Mouse (Mus musculus) CH12.LX (cell line): ENCODE results near the gene Pkd2l1. TPM values are rescaled to one million over a fixed set of nuclear protein-coding genes. Genes with fewer than 3 reads are reported as not detected.

ENCODE experiments used
- DNase-seq: peaks from one replicate; pipeline ENCODE4 v3.0.0-alpha.2; 2013; ENCODE audit errors: extremely low read depth
- H3K27ac ChIP-seq: 2 replicates; pipeline ENCODE4 v1.5.1; 2012; ENCODE audit warnings: low read depth, mild to moderate bottlenecking, control low read depth, moderate library complexity; ENCODE audit not compliant: insufficient read depth
- H3K27me3 ChIP-seq: replicated peaks from 2 replicates; pipeline ENCODE3; 2012; ENCODE audit warnings: inconsistent platforms
- H3K36me3 ChIP-seq, 2 experiments: replicated peaks in 1 of 2; 2 replicates each; pipeline versions ENCODE3 to v1.6.1; 2012; ENCODE audit warnings: inconsistent platforms in 1 of 2, low read length in 1 of 2, mild to moderate bottlenecking in 1 of 2, mixed read lengths in 1 of 2, moderate library complexity in 1 of 2; ENCODE audit not compliant: control insufficient read depth in 1 of 2, insufficient read depth in 1 of 2
- H3K4me1 ChIP-seq, 2 experiments: 2 replicates each; pipeline ENCODE4 v1.6.1; 2012; ENCODE audit warnings: inconsistent platforms in 1 of 2, moderate library complexity in 1 of 2; ENCODE audit not compliant: insufficient read depth in 2 of 2, control insufficient read depth in 1 of 2
- H3K4me2 ChIP-seq: 2 replicates; pipeline ENCODE4 v1.6.1; 2012; ENCODE audit warnings: low read depth, mild to moderate bottlenecking, control low read depth; ENCODE audit not compliant: poor library complexity, insufficient read depth, severe bottlenecking
- H3K4me3 ChIP-seq, 3 experiments: fragments of 150-350 bp in 1 of 3; sonication (generic) in 1 of 3; replicated peaks in 1 of 3; 2 replicates each; pipeline versions ENCODE3 to v1.5.1; 2011 to 2012; ENCODE audit warnings: low read depth in 2 of 3, low read length in 2 of 3, mild to moderate bottlenecking in 2 of 3, moderate library complexity in 2 of 3, control low read depth in 1 of 3, improper control_type of control experiment in 1 of 3, inconsistent platforms in 1 of 3, mixed read lengths in 1 of 3; ENCODE audit not compliant: poor library complexity in 1 of 3
- H3K79me2 ChIP-seq: replicated peaks from 2 replicates; pipeline ENCODE4 v1.6.1; 2012; ENCODE audit warnings: mild to moderate bottlenecking, moderate library complexity; ENCODE audit not compliant: control insufficient read depth, poor library complexity, insufficient read depth, severe bottlenecking; ENCODE audit errors: extremely low read depth
- H3K9ac ChIP-seq: 2 replicates; pipeline ENCODE4 v1.6.1; 2012; ENCODE audit warnings: low read depth, mild to moderate bottlenecking, control low read depth, moderate library complexity; ENCODE audit not compliant: insufficient read depth
- H3K9me3 ChIP-seq: replicated peaks from 2 replicates; pipeline ENCODE3; 2012; ENCODE audit warnings: low read length, inconsistent platforms, mixed read lengths
- NRF1 ChIP-seq: IDR thresholded peaks from 2 replicates; pipeline ENCODE4 v1.6.1; 2014; ENCODE audit warnings: low read depth, mild to moderate bottlenecking, inconsistent platforms, low read length, improper control_type of control experiment, moderate library complexity
- dilution Hi-C: fragments of 300-500 bp; cut with MboI; formaldehyde crosslinking; loops from 2 replicates; pipeline ENCODE4 v1.14.3; 2020; ENCODE audit warnings: low sequenced_read_pairs; ENCODE audit not compliant: extremely low pct_unique_long_range_greater_than_20kb, extremely low pct_ligation_motif_present
- in situ Hi-C: fragments of 300-500 bp; cut with MboI; formaldehyde crosslinking; loops from 3 replicates; pipeline ENCODE4 v1.14.3; 2019; ENCODE audit warnings: low sequenced_read_pairs, low pct_ligation_motif_present, low pct_unique_long_range_greater_than_20kb, mixed read lengths
- polyA plus RNA-seq: library from polyadenylated mRNA; unstranded; fragments of >175 nt; gene quantifications from 2 replicates; pipeline ENCODE4 v1.2.1, GENCODE M21; 2012; ENCODE audit warnings: low read depth; ENCODE audit not compliant: insufficient read length
- total RNA-seq, 2 experiments: library from RNA; depleted of rRNA; stranded (reverse); fragments of 300-350 nt in 1 of 2; fragments of >200 nt in 1 of 2; gene quantifications; 2 replicates each; pipeline ENCODE4 v1.2.3; 2012 to 2014

The Pkd2l1 gene
- total and polyA plus RNA-seq, 3 experiments: 0.04 to 0.07 TPM; not detected in 1

GRCm38 (mm10) chr19:44100840-44101239 lies 91.4 kb downstream of the Pkd2l1 start:
- peaks cover 3% of the 10 kb centered on the region for H3K9me3 ChIP-seq
- no peak overlapping the region for H3K27ac ChIP-seq
- in situ Hi-C loops (no loop called here), dilution Hi-C loops (no loop called here)
- no peak for TF ChIP-seq NRF1
- DNase-seq: no peak
- H3K79me2 ChIP-seq: peaks cover 28% of the 10 kb centered on the region
- H3K9ac ChIP-seq: no peak overlapping the region
- peaks cover 3 to 18% of the 10 kb centered on the region in 2 experiments for H3K4me1 ChIP-seq
- no peak overlapping the region for H3K4me2 ChIP-seq
- no peak overlapping the region for H3K4me3 ChIP-seq
- no peaks in the 10 kb centered on the region for H3K27me3 ChIP-seq
- H3K36me3 ChIP-seq: peaks cover 30 to 66% of the 10 kb centered on the region in 2 experiments

Other genes with a start within 250 kb of the Pkd2l1 start
- gene Cpn1, start 205.9 kb downstream of the Pkd2l1 start, total RNA-seq (2012; rRNA removed): 0.13 and 0.17 TPM in 2 replicates
- gene Cpn1, start 205.9 kb downstream of the Pkd2l1 start, total RNA-seq (2014; rRNA removed): 0.34 and 0.45 TPM in 2 replicates
- gene Cpn1, start 205.9 kb downstream of the Pkd2l1 start, polyA plus RNA-seq: 0.83 and 1.0 TPM in 2 replicates
- not detected in 2 replicates for gene Cyp2c23, start 163.2 kb downstream of the Pkd2l1 start, total RNA-seq (2012; rRNA removed)
- 0.13 TPM in 1 of 2 replicates, not detected in the other for gene Cyp2c23, start 163.2 kb downstream of the Pkd2l1 start, total RNA-seq (2014; rRNA removed)
- 0.11 and 0.12 TPM in 2 replicates for gene Cyp2c23, start 163.2 kb downstream of the Pkd2l1 start, polyA plus RNA-seq
- gene Erlin1, start 122.7 kb downstream of the Pkd2l1 start, total RNA-seq (2012; rRNA removed): 9.3 and 9.7 TPM in 2 replicates
- 26.6 TPM in 2 replicates for gene Erlin1, start 122.7 kb downstream of the Pkd2l1 start, total RNA-seq (2014; rRNA removed)
- 22.7 and 25.9 TPM in 2 replicates for gene Erlin1, start 122.7 kb downstream of the Pkd2l1 start, polyA plus RNA-seq
- 36.4 and 36.9 TPM in 2 replicates for gene Chuk, start 85.0 kb downstream of the Pkd2l1 start, total RNA-seq (2012; rRNA removed)
- gene Chuk, start 85.0 kb downstream of the Pkd2l1 start, total RNA-seq (2014; rRNA removed): 82.4 and 102 TPM in 2 replicates
- gene Chuk, start 85.0 kb downstream of the Pkd2l1 start, polyA plus RNA-seq: 40.6 and 42.7 TPM in 2 replicates
- gene Cwf19l1, start 56.6 kb downstream of the Pkd2l1 start, total RNA-seq (2012; rRNA removed): 11.0 and 15.2 TPM in 2 replicates
- 27.8 and 30.4 TPM in 2 replicates for gene Cwf19l1, start 56.6 kb downstream of the Pkd2l1 start, total RNA-seq (2014; rRNA removed)
- gene Cwf19l1, start 56.6 kb downstream of the Pkd2l1 start, polyA plus RNA-seq: 45.0 and 45.9 TPM in 2 replicates
- gene Bloc1s2, start 46.0 kb downstream of the Pkd2l1 start, total RNA-seq (2012; rRNA removed): 115 and 117 TPM in 2 replicates
- 92.4 and 107 TPM in 2 replicates for gene Bloc1s2, start 46.0 kb downstream of the Pkd2l1 start, total RNA-seq (2014; rRNA removed)
- gene Bloc1s2, start 46.0 kb downstream of the Pkd2l1 start, polyA plus RNA-seq: 96.3 and 101 TPM in 2 replicates
- gene Scd3, start 10.8 kb upstream of the Pkd2l1 start, total RNA-seq (2012; rRNA removed): 0.04 TPM in 1 of 2 replicates, not detected in the other
- gene Scd3, start 10.8 kb upstream of the Pkd2l1 start, total RNA-seq (2014; rRNA removed): not detected in 2 replicates
- 0.11 TPM in 1 of 2 replicates, not detected in the other for gene Scd3, start 10.8 kb upstream of the Pkd2l1 start, polyA plus RNA-seq
- 204 and 212 TPM in 2 replicates for gene Scd2, start 101.2 kb upstream of the Pkd2l1 start, total RNA-seq (2012; rRNA removed)
- gene Scd2, start 101.2 kb upstream of the Pkd2l1 start, total RNA-seq (2014; rRNA removed): 123 and 205 TPM in 2 replicates
- 274 and 408 TPM in 2 replicates for gene Scd2, start 101.2 kb upstream of the Pkd2l1 start, polyA plus RNA-seq
- gene Scd4, start 140.7 kb upstream of the Pkd2l1 start, total RNA-seq (2012; rRNA removed): 0.08 TPM in 1 of 2 replicates, not detected in the other
- 0.18 TPM in 1 of 2 replicates, not detected in the other for gene Scd4, start 140.7 kb upstream of the Pkd2l1 start, total RNA-seq (2014; rRNA removed)
- 0.10 and 0.11 TPM in 2 replicates for gene Scd4, start 140.7 kb upstream of the Pkd2l1 start, polyA plus RNA-seq
- 202 and 225 TPM in 2 replicates for gene Scd1, start 215.4 kb upstream of the Pkd2l1 start, total RNA-seq (2012; rRNA removed)
- gene Scd1, start 215.4 kb upstream of the Pkd2l1 start, total RNA-seq (2014; rRNA removed): 240 and 314 TPM in 2 replicates
- gene Scd1, start 215.4 kb upstream of the Pkd2l1 start, polyA plus RNA-seq: 203 and 244 TPM in 2 replicates